Comparison of ENCODE assay signal across 31 mouse cellular contexts in the genomic region with DNA sequence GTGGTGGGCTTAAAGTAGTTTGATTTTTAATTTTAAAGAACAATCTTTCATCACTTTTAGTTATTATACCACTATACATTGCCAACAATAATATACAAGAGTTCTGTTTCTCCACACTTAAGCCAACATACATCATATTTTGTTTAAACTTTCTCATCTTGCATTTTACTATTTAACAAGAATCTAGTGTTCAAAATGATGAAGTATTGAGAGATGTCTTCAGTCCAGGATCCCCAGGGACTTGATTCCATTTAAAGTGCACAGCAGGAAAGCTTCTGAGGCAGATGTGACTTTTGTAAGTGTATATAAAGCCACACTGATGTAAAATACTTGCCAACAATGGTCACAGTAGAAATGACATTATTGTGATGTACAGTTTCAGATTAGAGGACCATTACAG. TPM values are rescaled to one million over a fixed set of nuclear protein-coding genes. Genes with fewer than 3 reads are reported as not detected.
"Had no signal": no experiment of that assay in that cellular context is flagged by ENCODE, and none has a peak within 500 bp of the region (broad histone marks: within the 10 kb centered on the region; RNA-seq: fewer than 3 reads in every experiment).

A gene (plus strand): TSS at position 301 of the 400 bp plus-strand sequence.

- DNase-seq: heart, postnatal 10 days; heart, postnatal 14 days; heart, postnatal 36 days; heart, postnatal 4 days; kidney, adult 11 months; kidney, adult 18-20 months; kidney, adult 2 months; kidney, adult 8-10 months; kidney, adult 9 months; kidney, postnatal 10 days; kidney, postnatal 14 days; kidney, postnatal 25 days; kidney, postnatal 36 days; kidney, postnatal 4 days; layer of hippocampus, adult 9-11 months; layer of hippocampus, postnatal 36 days had no signal

- ATAC-seq: hindbrain, embryonic 16.5 days; hindbrain, postnatal 0 days; inflammation-experienced regulatory T-cells, adult 6 months; intestine, embryonic 15.5 days; intestine, embryonic 16.5 days; intestine, postnatal 0 days had no signal

RNA-seq across cellular contexts. Expression of the gene that starts here (rescaled TPM):
- total RNA-seq: heart, postnatal 10 days; heart, postnatal 14 days; heart, postnatal 25 days; heart, postnatal 36 days; heart, postnatal 4 days; hematopoietic stem cell, adult 5-6 weeks; hindbrain, postnatal 0 days; layer of hippocampus, adult 18-20 months; layer of hippocampus, adult 2 months; layer of hippocampus, adult 8-10 months; layer of hippocampus, postnatal 10 days; layer of hippocampus, postnatal 14 days; layer of hippocampus, postnatal 25 days; layer of hippocampus, postnatal 36 days; left cerebral cortex, adult 18-20 months had no signal
